Mouse (Mus musculus) bone marrow, adult 2 months (tissue): ENCODE results near the gene Stmn1. TPM values are rescaled to one million over a fixed set of nuclear protein-coding genes. Genes with fewer than 3 reads are reported as not detected.

Experiments
- H3K27ac ChIP-seq: fragments of 200-500 bp; 2 replicates; pipeline ENCODE4 v1.5.1; 2012; ENCODE audit warnings: low read depth, mild to moderate bottlenecking, control low read depth, inconsistent platforms, low read length; ENCODE audit not compliant: control insufficient read depth, poor library complexity, insufficient read depth
- H3K4me1 ChIP-seq: fragments of 200-500 bp; 2 replicates; pipeline ENCODE4 v1.6.1; 2011; ENCODE audit warnings: low read length; ENCODE audit not compliant: control insufficient read depth, insufficient read depth
- H3K4me3 ChIP-seq: fragments of 200-500 bp; replicated peaks from 2 replicates; pipeline ENCODE3; 2011; ENCODE audit warnings: mild to moderate bottlenecking, low read depth, low read length, control low read depth; ENCODE audit not compliant: control insufficient read depth
- CTCF ChIP-seq: fragments of 200-500 bp; IDR thresholded peaks from 2 replicates; pipeline ENCODE4 v1.5.1; 2011; ENCODE audit warnings: low read length, control low read depth; ENCODE audit not compliant: control insufficient read depth, insufficient read depth
- POLR2A ChIP-seq: fragments of 200-500 bp; IDR thresholded peaks from 2 replicates; pipeline ENCODE4 v1.6.1; 2011; ENCODE audit warnings: low read depth, mild to moderate bottlenecking, control low read depth, low read length, borderline replicate concordance; ENCODE audit not compliant: control insufficient read depth
- WGBS: fragments of 180-500 bp; shearing (Covaris S2); methylation state at CpG from one replicate; pipeline ENCODE4 v1.1.7; 2018; 5-methylcytosine and 5-hydroxymethylcytosine counted together
- polyA plus RNA-seq: library from polyadenylated mRNA; stranded (reverse); fragments of >200 nt; gene quantifications from 2 replicates; pipeline ENCODE4 v1.2.4, GENCODE M21; 2011; ENCODE audit warnings: low replicate concordance; ENCODE audit not compliant: missing spikeins, insufficient read depth, insufficient read length

Stmn1 gene
- polyA plus RNA-seq, 1 experiment = 423 TPM

DNA sequence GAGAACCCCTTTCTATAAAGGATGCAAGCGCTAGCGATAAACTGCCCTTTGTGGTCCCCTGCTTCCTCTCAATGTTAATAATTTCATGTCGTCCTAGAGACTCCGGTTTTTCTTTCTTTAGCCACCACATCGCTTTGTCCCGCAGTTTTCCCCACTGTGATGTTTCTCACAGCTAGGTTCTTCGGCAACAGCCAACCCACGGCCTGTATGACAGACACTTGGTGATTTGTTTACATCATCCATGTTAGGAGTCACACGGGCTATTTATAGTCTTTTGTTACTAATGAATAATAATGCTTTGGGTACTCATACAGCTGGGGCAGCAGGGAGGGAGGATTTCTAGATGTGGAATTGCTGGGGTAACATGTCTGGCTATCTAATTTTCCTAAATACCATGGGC is 16.6 kb upstream of the Stmn1 start:
- no peaks in the 10 kb centered on the region; the same call in 1 of the 2 replicates for H3K4me1 ChIP-seq
- no peak overlapping the region for H3K27ac ChIP-seq
- WGBS = 50% methylated on average over 9 of the region's 9 CpGs
- TF ChIP-seq POLR2A (no peak), CTCF (no peak)
- no peak overlapping the region for H3K4me3 ChIP-seq

DNA sequence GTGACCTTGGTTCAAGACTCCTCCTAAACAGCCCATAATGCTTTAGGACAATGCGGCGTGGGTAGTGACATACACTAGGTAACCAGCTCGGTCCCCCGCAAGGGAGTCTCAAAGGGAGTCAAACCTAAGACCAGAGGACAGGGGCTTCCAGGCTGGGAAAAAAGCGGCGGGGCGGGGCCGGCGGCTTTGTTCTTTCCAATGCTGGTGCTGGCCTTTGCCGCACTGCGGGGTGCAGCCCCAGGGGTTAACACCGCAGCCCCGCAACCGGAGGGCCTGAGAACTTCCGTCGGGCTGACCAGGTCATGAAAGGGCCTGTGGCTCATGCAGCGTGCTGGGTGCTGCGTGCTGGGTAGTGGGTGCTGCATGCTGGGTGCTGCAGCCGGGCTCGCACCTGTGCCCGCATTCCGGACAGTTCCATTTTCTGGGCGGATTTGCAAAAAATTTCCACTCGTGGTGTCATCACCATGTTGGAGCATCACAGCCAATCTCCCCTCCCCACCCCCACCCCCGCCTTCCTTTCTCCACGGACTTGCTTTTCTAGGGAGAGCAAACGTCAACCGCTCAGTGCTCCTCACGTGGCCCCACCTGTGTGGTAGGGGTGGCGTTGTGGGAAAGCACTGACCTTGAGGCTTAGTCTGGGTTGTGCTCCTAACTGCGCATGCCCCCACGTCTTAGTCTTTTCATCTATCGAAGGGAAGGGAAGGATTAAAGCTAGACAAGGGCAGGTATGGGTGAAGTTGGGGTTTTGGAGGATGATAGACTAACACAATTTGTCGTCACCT is 14.3 kb upstream of the Stmn1 start:
- H3K4me1 ChIP-seq = no peaks in the 10 kb centered on the region; the same call in 1 of the 2 replicates
- TF ChIP-seq CTCF (no peak), POLR2A (no peak)
- H3K27ac ChIP-seq = no peak overlapping the region
- H3K4me3 ChIP-seq = no peak overlapping the region
- WGBS = 90% methylated on average over 34 of the region's 34 CpGs

DNA sequence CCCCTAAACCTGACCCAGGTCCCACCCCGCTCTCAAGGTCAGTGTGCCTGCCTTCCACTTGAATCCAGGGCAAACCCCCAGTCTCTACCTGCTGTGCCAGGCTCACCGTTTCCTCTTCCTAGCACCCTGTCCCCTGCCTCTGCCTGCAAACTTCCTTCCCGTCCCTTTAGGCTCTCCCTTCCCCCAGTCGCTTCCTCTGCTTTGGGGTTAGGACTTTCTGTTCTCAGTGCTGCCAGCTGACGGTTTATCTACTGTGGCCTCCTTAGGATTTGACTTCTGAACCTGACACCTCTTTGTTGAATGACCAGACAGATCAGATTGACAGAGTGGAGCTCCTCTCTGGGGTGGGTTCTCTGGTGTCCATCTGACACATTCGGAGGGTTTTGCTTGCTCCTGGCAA is 12.8 kb upstream of the Stmn1 start:
- Histone ChIP-seq H3K4me3 (no peak overlapping the region), H3K4me1 (no peaks in the 10 kb centered on the region; the same call in 1 of the 2 replicates), H3K27ac (no peak overlapping the region)
- TF ChIP-seq CTCF (no peak), POLR2A (no peak)
- 13% methylated on average over 6 of the region's 6 CpGs for WGBS

DNA sequence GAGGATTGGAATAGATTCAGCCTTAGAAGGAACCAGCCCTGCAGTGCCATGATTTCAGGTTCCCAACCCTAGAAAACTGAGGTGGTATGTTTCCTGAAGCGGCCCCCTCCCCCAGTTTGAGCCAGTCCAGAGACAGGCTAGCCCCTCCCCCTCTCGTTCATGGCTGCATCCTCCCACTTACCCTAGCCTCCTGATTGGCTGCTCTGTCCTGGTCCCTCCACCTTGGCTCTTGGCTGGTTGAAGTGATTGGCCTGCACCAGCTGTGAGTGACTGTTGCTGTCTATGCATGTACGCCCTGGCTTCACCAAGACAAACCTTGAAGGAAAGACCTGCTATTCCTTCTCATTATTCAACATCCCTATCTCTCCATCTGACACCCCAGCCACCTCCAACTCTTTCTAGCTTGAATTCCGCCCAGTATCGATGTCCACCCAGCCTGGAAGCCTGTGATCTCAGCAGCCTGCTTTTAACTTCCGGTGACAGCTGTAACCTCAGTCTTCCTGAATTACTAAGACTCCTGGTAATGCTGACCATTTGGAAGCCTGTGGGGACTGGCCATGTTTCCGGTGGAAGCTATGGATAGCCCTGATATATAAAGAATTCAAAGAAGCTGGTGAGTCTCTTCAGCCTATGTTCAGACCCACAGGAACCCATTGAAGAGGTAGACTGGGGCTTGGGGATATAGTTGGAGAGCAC is 10.8 kb upstream of the Stmn1 start:
- WGBS = 67% methylated on average over 7 of the region's 7 CpGs
- Histone ChIP-seq H3K27ac (no peak overlapping the region), H3K4me1 (peaks cover 3% of the 10 kb centered on the region; the same call in 1 of the 2 replicates), H3K4me3 (no peak overlapping the region)
- TF ChIP-seq POLR2A (no peak), CTCF (no peak)

DNA sequence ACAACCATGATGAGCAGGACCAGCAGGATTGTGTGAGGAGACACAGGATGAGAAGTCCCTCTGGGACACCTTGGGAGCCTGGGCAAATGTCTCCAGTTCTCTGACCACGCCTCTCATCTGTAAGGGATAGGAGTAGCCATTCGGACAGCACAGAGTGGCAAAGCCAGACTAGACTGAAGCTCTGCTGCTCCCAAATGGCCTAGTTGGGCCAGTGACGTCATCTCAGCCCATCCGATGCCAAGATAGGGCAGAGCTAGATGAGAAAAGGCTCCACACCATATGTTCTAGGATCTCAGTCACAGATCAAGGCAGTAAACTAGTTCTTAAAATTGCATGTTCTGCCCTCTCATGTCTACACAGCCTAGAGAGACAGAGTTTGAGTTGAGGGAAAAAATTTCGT is 9.3 kb upstream of the Stmn1 start:
- 86% methylated on average over 5 of the region's 5 CpGs for WGBS
- H3K4me1 ChIP-seq = peaks cover 3% of the 10 kb centered on the region; the same call in 1 of the 2 replicates
- H3K27ac ChIP-seq = no peak overlapping the region
- no peak overlapping the region for H3K4me3 ChIP-seq
- TF ChIP-seq CTCF (no peak), POLR2A (no peak)

DNA sequence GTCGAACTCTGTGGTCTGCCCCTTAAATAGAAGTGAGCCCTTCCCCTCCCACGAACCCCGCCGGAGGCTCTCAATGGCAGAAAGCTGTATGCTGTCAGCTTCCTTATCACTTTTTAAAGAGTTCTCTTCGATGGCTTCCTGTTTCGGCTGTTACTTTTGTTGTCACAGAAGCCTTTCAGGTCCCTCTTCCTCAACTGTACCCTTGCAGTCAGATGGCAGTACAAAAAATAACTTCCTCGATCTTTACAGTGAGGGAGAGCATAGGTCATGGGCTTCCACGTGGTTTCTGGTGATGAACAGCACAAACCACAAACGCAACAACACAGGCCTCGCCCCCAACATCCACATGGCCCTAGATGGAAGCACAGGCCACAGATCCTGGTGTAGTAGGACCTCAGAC is 7.8 kb upstream of the Stmn1 start:
- no peak overlapping the region for H3K27ac ChIP-seq
- WGBS = 5% methylated on average over 10 of the region's 10 CpGs
- TF ChIP-seq CTCF (no peak), POLR2A (no peak)
- no peak overlapping the region for H3K4me3 ChIP-seq
- peaks cover 3% of the 10 kb centered on the region; the same call in 1 of the 2 replicates for H3K4me1 ChIP-seq

DNA sequence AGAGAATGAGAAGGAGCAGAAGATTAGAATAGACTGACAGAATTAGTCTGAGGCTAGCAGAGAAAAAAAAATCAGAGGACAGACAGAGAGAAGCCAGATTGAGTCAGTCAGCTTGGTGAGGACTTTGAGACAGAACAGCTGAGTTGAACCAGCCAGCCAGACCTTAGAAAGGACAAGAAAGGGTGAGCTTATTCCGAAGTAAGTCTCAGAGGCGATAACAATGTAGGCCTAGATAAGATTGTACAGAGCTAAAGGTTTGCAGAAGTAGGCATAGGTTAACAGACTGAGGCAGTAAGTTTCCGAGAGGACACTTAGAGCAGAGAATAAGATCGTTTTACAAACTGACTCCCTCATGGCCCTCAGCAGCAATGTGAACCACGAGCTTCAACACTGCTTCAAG is 6.9 kb upstream of the Stmn1 start:
- Histone ChIP-seq H3K4me3 (no peak overlapping the region), H3K4me1 (peaks cover 3% of the 10 kb centered on the region; the same call in 1 of the 2 replicates), H3K27ac (no peak overlapping the region)
- TF ChIP-seq POLR2A = no peak
- no peak for TF ChIP-seq CTCF
- WGBS = 75% methylated on average over 5 of the region's 5 CpGs

DNA sequence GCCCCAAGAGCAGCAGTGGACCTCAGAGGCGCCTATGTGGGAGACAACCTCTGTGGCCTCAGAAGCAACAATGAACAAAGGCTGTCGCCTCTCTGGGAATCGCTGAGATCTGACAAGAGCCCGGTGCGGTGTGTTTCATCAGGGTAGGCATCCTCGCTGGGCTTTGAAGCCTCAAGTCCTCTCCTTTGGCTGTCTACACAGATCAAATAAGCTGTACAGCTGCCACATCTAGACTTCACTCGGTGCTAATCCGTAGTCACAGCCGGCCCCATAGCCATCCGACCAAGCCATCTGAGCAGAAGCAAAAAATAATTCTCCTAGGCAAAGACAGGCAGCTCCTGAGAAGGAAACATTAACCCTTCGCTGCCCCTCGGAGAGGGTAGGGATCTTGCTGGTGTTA is 2.3 kb upstream of the Stmn1 start:
- WGBS = 88% methylated on average over 12 of the region's 12 CpGs
- H3K4me3 ChIP-seq = no peak overlapping the region
- no peak for TF ChIP-seq POLR2A
- TF ChIP-seq CTCF = no peak
- H3K27ac ChIP-seq = no peak overlapping the region
- H3K4me1 ChIP-seq = peaks cover 2% of the 10 kb centered on the region
